Mouse (Mus musculus) limb, embryonic 12.5 days (tissue): ENCODE data around the gene Clec10a. TPM values are rescaled to one million over a fixed set of nuclear protein-coding genes. Genes with fewer than 3 reads are reported as not detected.
A peak's percentile ranks its signal among the peaks of the same experiment; 100 is the strongest.

Experiments used
- ATAC-seq: fragments of 200-750 bp; cut with Nextera tagmentation; 2 replicates; pipeline ENCODE4 v1.8.0; 2017; ENCODE audit warnings: low read depth, moderate TSS enrichment; ENCODE audit not compliant: insufficient number of reproducible peaks, insufficient read depth, low FRiP score, low TSS enrichment
- H3K27ac ChIP-seq: fragments of 300-500 bp; sonication (generic); 2 replicates; pipeline ENCODE4 v1.5.1; 2016; ENCODE audit warnings: mild to moderate bottlenecking, moderate library complexity
- H3K27me3 ChIP-seq: fragments of 300-500 bp; sonication (generic); 2 replicates; pipeline ENCODE4 v1.6.1; 2016; ENCODE audit warnings: mild to moderate bottlenecking, moderate library complexity
- H3K36me3 ChIP-seq: fragments of 300-500 bp; sonication (generic); 2 replicates; pipeline ENCODE4 v1.6.1; 2016; ENCODE audit warnings: mild to moderate bottlenecking, moderate library complexity
- H3K4me1 ChIP-seq: fragments of 300-500 bp; sonication (generic); replicated peaks from 2 replicates; pipeline ENCODE4 v1.6.1; 2016
- H3K4me2 ChIP-seq: fragments of 300-500 bp; sonication (generic); 2 replicates; pipeline ENCODE4 v1.6.1; 2016; ENCODE audit warnings: mild to moderate bottlenecking, moderate library complexity
- H3K4me3 ChIP-seq: fragments of 300-500 bp; sonication (generic); replicated peaks from 2 replicates; pipeline ENCODE4 v1.5.1; 2016; ENCODE audit warnings: mild to moderate bottlenecking
- H3K9ac ChIP-seq: fragments of 300-500 bp; sonication (generic); replicated peaks from 2 replicates; pipeline ENCODE4 v1.6.1; 2016; ENCODE audit warnings: mild to moderate bottlenecking, moderate library complexity
- H3K9me3 ChIP-seq: fragments of 300-500 bp; sonication (generic); 2 replicates; pipeline ENCODE4 v1.6.1; 2016; ENCODE audit warnings: mild to moderate bottlenecking, moderate library complexity
- WGBS: fragments of 180-500 bp; shearing (Covaris S2); methylation state at CpG from one replicate; pipeline ENCODE4 v1.1.7; 2016; 5-methylcytosine and 5-hydroxymethylcytosine counted together
- polyA plus RNA-seq: library from polyadenylated mRNA; unstranded; fragments of >200 nt; fragmentation: Nextera tagmentation; extraction: Ambion mirVana; gene quantifications from 2 replicates; pipeline ENCODE4 v1.2.1, GENCODE M21; 2016

Gene Clec10a
- polyA plus RNA-seq, 1 experiment from 2014 or later, result not detected

DNA sequence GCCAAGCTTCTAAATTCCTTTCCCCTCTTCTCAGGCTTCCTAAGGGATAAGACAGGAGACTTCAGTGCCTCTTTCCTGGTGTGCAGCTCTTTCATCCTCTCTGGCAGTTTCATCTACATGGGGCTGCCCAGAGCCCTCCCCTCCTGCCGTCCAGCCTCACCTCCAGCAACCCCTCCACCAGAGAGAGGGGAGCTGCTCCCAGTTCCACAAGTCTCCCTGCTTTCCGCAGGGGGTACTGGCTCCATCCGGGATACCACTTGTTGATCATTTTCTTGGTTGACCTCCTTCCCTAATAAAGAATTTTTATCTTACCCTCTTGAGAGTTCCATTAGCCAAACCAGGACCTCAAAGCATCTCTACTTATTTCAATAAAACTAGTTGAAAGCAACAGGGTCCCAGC, 60.1 kb downstream of the Clec10a start:
- H3K27ac ChIP-seq, result no peak overlapping the region
- peaks cover 62% of the 10 kb centered on the region for H3K27me3 ChIP-seq
- H3K4me2 ChIP-seq, result no peak overlapping the region
- peaks cover 27% of the 10 kb centered on the region; the same call in 1 of the 2 replicates for H3K36me3 ChIP-seq
- no peak overlapping the region for H3K9ac ChIP-seq
- H3K9me3 ChIP-seq, result no peaks in the 10 kb centered on the region
- peaks cover 39% of the 10 kb centered on the region for H3K4me1 ChIP-seq
- WGBS, result 54% methylated on average over 3 of the region's 3 CpGs
- no peak for ATAC-seq
- H3K4me3 ChIP-seq, result no peak overlapping the region

DNA sequence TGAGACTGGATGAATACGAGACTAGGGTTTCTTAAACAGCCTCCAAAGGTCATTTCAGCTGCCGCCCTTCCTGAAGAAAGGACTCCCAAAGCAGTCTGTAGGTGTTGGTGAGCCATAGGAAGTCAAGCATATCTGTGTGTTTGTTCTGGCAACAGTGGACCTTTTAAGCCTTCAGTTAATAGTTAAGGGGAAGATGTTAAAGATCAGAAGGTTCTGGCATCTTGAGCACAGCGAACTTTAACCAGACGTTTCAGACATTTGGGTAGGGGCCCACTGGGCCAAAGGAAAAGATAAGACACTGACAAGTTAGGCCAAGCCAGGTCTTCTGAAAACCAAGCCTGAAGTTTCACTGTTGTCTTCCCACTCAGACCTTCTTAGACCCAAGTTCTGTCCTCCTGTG, 62.0 kb downstream of the Clec10a start:
- WGBS, result 89% methylated on average over 4 of the region's 4 CpGs
- no peak overlapping the region for H3K4me2 ChIP-seq
- H3K4me1 ChIP-seq, result peaks cover 47% of the 10 kb centered on the region
- H3K27me3 ChIP-seq, result peaks cover 53% of the 10 kb centered on the region
- no peaks in the 10 kb centered on the region for H3K9me3 ChIP-seq
- H3K4me3 ChIP-seq, result no peak overlapping the region
- H3K36me3 ChIP-seq, result peaks cover 27% of the 10 kb centered on the region; the same call in 1 of the 2 replicates
- H3K9ac ChIP-seq, result no peak overlapping the region
- ATAC-seq, result no peak
- H3K27ac ChIP-seq, result no peak overlapping the region

DNA sequence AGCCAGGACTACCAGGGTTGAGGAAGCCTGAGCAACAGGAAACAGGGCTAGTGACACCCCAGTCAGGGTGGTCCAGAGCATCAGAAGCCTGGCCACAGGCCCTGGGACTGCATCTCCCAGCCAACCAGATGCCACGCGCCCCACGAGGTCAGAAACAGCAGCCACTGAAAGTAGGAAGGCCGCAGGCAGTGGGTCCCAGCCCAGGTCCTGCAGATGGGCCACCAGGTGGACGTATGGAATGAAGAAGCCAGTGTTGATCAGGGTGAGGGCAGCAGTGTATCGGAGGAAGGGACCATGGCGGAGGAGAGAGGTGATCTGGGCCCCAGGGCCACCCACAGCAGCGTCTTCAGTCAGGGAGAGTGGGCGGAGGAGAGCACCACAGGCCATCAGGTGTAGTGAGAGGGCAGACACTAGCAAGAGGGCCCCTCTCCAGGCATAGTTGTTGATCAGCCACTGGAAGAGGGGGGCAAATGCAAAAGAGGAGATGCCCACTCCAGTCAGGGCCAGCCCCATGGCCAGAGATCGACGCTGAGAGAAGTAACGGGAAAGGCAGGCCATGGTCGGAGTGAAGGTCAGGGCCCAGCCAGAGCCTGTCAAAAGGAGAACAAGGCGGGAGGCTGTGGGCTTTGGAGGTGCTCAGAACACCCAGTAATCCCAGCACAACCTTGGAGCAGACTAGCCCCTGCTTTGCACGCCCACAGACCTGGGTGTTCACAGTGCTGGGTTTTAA, 62.9 kb downstream of the Clec10a start:
- Histone ChIP-seq H3K27me3 (peaks cover 50% of the 10 kb centered on the region), H3K4me2 (peak overlapping the region; percentile 81), H3K9me3 (no peaks in the 10 kb centered on the region), H3K9ac (0 out of 2 replicates have a peak overlapping the region, but pooled peaks have one; percentile 31), H3K36me3 (peaks cover 27% of the 10 kb centered on the region; the same call in 1 of the 2 replicates), H3K4me3 (0 out of 2 replicates have a peak overlapping the region, but pooled peaks have one; percentile 52), H3K27ac (no peak overlapping the region), H3K4me1 (peaks cover 44% of the 10 kb centered on the region)
- ATAC-seq, result no peak
- WGBS, result 86% methylated on average over 15 of the region's 15 CpGs

DNA sequence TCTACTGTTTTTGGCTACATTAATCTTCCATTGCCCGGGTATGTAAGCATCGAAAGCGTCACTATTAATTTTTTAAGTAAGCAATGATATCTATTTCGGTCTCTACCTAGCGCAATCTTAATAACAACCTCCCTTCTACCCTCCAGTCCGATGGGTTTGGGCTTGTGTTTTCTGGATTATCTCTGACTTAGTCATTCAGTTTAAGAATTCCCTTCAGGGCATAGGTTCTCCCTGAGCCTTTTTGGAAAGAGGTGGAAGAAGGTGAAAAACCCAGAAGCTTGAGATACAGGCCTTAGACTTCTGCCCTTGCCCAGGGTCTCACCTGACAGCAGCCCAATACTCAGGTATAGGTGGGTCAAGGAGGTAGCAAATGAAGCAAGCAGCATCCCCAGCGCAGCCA, 63.9 kb downstream of the Clec10a start:
- H3K4me1 ChIP-seq, result peaks cover 34% of the 10 kb centered on the region
- peak overlapping the region; percentile 80; the same call in 1 of the 2 replicates for H3K27ac ChIP-seq
- peak overlapping the region; percentile 81 for H3K4me2 ChIP-seq
- ATAC-seq, result no peak
- peaks cover 50% of the 10 kb centered on the region for H3K27me3 ChIP-seq
- peaks cover 27% of the 10 kb centered on the region; the same call in 1 of the 2 replicates for H3K36me3 ChIP-seq
- 67% methylated on average over 7 of the region's 7 CpGs for WGBS
- peak overlapping the region; percentile 68 for H3K9ac ChIP-seq
- no peaks in the 10 kb centered on the region for H3K9me3 ChIP-seq
- peak overlapping the region; percentile 52 for H3K4me3 ChIP-seq

DNA sequence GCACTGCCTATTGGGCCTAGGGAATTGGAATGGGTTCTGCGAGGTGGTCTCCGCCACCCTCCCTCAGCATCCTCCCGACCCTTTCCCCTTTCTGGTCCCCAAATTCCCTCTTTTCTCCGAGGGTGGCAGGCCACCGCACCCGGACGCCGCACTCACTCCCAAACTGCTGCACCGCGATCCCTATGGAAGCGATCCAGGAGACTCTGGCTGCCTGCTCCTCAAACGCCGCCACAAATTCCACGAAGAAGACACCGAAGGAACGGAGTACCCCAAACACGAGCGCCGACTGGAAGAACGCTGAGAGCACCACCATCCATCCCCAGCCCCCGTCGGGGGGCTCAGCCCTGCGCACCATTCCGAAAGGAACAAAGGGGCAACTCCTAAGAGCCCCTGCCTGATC, 64.3 kb downstream of the Clec10a start:
- H3K9ac ChIP-seq, result peak overlapping the region; percentile 68
- peak overlapping the region; percentile 81 for H3K4me2 ChIP-seq
- H3K4me1 ChIP-seq, result peaks cover 33% of the 10 kb centered on the region
- WGBS, result 2% methylated on average over 24 of the region's 24 CpGs
- peaks cover 50% of the 10 kb centered on the region for H3K27me3 ChIP-seq
- peaks cover 27% of the 10 kb centered on the region; the same call in 1 of the 2 replicates for H3K36me3 ChIP-seq
- ATAC-seq, result no peak
- H3K9me3 ChIP-seq, result no peaks in the 10 kb centered on the region
- H3K27ac ChIP-seq, result peak overlapping the region; percentile 80
- peak overlapping the region; percentile 52 for H3K4me3 ChIP-seq

Other genes starting within 250 kb of the Clec10a start
- 92.0 and 93.5 TPM in 2 replicates for gene Gps2, start 242.3 kb upstream of the Clec10a start, polyA plus RNA-seq
- 1,762 and 1,851 TPM in 2 replicates for gene Eif5a, start 234.2 kb upstream of the Clec10a start, polyA plus RNA-seq
- gene Ybx2, start 220.4 kb upstream of the Clec10a start, polyA plus RNA-seq, result 14.0 and 15.5 TPM in 2 replicates
- gene Slc2a4, start 208.0 kb upstream of the Clec10a start, polyA plus RNA-seq, result 34.1 and 35.7 TPM in 2 replicates
- 15.7 and 18.1 TPM in 2 replicates for gene Cldn7, start 191.4 kb upstream of the Clec10a start, polyA plus RNA-seq
- gene Ctdnep1, start 175.0 kb upstream of the Clec10a start, polyA plus RNA-seq, result 24.5 and 27.8 TPM in 2 replicates
- gene Elp5, start 173.7 kb upstream of the Clec10a start, polyA plus RNA-seq, result 124 and 126 TPM in 2 replicates
- 398 and 426 TPM in 2 replicates for gene Gabarap, start 165.1 kb upstream of the Clec10a start, polyA plus RNA-seq
- 102 and 108 TPM in 2 replicates for gene Phf23, start 160.4 kb upstream of the Clec10a start, polyA plus RNA-seq
- gene Dvl2, start 155.6 kb upstream of the Clec10a start, polyA plus RNA-seq, result 69.4 and 69.5 TPM in 2 replicates
- gene Acadvl, start 140.8 kb upstream of the Clec10a start, polyA plus RNA-seq, result 65.9 and 67.1 TPM in 2 replicates
- gene Dlg4, start 139.3 kb upstream of the Clec10a start, polyA plus RNA-seq, result 10.6 and 13.6 TPM in 2 replicates
- gene Asgr1, start 102.1 kb upstream of the Clec10a start, polyA plus RNA-seq, result 1.5 and 2.3 TPM in 2 replicates
- 0.22 TPM in 1 of 2 replicates, not detected in the other for gene Asgr2, start 63.6 kb upstream of the Clec10a start, polyA plus RNA-seq
- not detected in 2 replicates for gene Mgl2, start 25.9 kb upstream of the Clec10a start, polyA plus RNA-seq
- 1.5 and 1.8 TPM in 2 replicates for gene Slc16a11, start 56.6 kb downstream of the Clec10a start, polyA plus RNA-seq
- gene Slc16a13, start 64.9 kb downstream of the Clec10a start, polyA plus RNA-seq, result 16.1 and 18.5 TPM in 2 replicates
- gene Bcl6b, start 73.6 kb downstream of the Clec10a start, polyA plus RNA-seq, result 7.1 and 8.2 TPM in 2 replicates
- gene 0610010K14Rik, start 81.7 kb downstream of the Clec10a start, polyA plus RNA-seq, result 215 and 222 TPM in 2 replicates
- gene Gm21988, start 83.6 kb downstream of the Clec10a start, polyA plus RNA-seq, result 9.9 and 10.4 TPM in 2 replicates
- gene Rnasek, start 83.6 kb downstream of the Clec10a start, polyA plus RNA-seq, result 117 and 118 TPM in 2 replicates
- 2.8 and 3.5 TPM in 2 replicates for gene Alox12, start 99.2 kb downstream of the Clec10a start, polyA plus RNA-seq
- gene Alox12e, start 166.4 kb downstream of the Clec10a start, polyA plus RNA-seq, result not detected in 2 replicates
- gene Alox15, start 195.8 kb downstream of the Clec10a start, polyA plus RNA-seq, result 0.09 TPM in 1 of 2 replicates, not detected in the other